Mouse (Mus musculus) spleen, postnatal 14 days (tissue): ENCODE measurements around the gene Chit1.

Experiments used
- DNase-seq, 2 experiments: peaks; one replicate each; pipeline ENCODE4 v3.0.0; 2021 to 2022; ENCODE audit warnings: low spot score in 2 of 2

Gene Chit1

GRCm38 (mm10) chr1:134188217-134188616 lies 77.2 kb downstream of the Chit1 start:
- DNase-seq = no peak

- no peak for DNase-seq
Measured at GRCm38 (mm10) chr1:134188989-134189729, 78.1 kb downstream of the Chit1 start.

GRCm38 (mm10) chr1:134191192-134191591 lies 80.2 kb downstream of the Chit1 start:
- no peak for DNase-seq

- DNase-seq = no peak
Measured at GRCm38 (mm10) chr1:134192024-134192423, 81.0 kb downstream of the Chit1 start.

GRCm38 (mm10) chr1:134193126-134193525 lies 82.1 kb downstream of the Chit1 start, which contains the start of gene Mybph:
TSS of gene Mybph (plus strand) at chr1:134193448.
- no peak for DNase-seq

- DNase-seq = no peak
Measured at GRCm38 (mm10) chr1:134193674-134194197, 82.7 kb downstream of the Chit1 start.

GRCm38 (mm10) chr1:134194298-134195022 lies 83.4 kb downstream of the Chit1 start:
- no peak for DNase-seq

- no peak for DNase-seq
Measured at GRCm38 (mm10) chr1:134195117-134195516, 84.1 kb downstream of the Chit1 start.

- DNase-seq = no peak
Measured at GRCm38 (mm10) chr1:134195571-134195970, 84.5 kb downstream of the Chit1 start.

- no peak for DNase-seq
Measured at GRCm38 (mm10) chr1:134195979-134196378, 84.9 kb downstream of the Chit1 start.

- peak; percentile 46 to 68 for DNase-seq
Measured at GRCm38 (mm10) chr1:134196386-134196785, 85.3 kb downstream of the Chit1 start.

GRCm38 (mm10) chr1:134197325-134197982 lies 86.4 kb downstream of the Chit1 start:
- DNase-seq = no peak

GRCm38 (mm10) chr1:134198197-134198995 lies 87.4 kb downstream of the Chit1 start:
- no peak for DNase-seq

GRCm38 (mm10) chr1:134200481-134200880 lies 89.4 kb downstream of the Chit1 start:
- DNase-seq = no peak
